Mouse (Mus musculus) CH12.LX (cell line): ENCODE measurements around the gene Tnik. TPM values are rescaled to one million over a fixed set of nuclear protein-coding genes. Genes with fewer than 3 reads are reported as not detected.

ENCODE experiments used
- DNase-seq: peaks from one replicate; pipeline ENCODE4 v3.0.0-alpha.2; 2013; ENCODE audit errors: extremely low read depth
- H3K27ac ChIP-seq: 2 replicates; pipeline ENCODE4 v1.5.1; 2012; ENCODE audit warnings: low read depth, mild to moderate bottlenecking, control low read depth, moderate library complexity; ENCODE audit not compliant: insufficient read depth
- H3K27me3 ChIP-seq: replicated peaks from 2 replicates; pipeline ENCODE3; 2012; ENCODE audit warnings: inconsistent platforms
- H3K36me3 ChIP-seq, 2 experiments: replicated peaks in 1 of 2; 2 replicates each; pipeline versions ENCODE3 to v1.6.1; 2012; ENCODE audit warnings: inconsistent platforms in 1 of 2, low read length in 1 of 2, mild to moderate bottlenecking in 1 of 2, mixed read lengths in 1 of 2, moderate library complexity in 1 of 2; ENCODE audit not compliant: control insufficient read depth in 1 of 2, insufficient read depth in 1 of 2
- H3K4me1 ChIP-seq, 2 experiments: 2 replicates each; pipeline ENCODE4 v1.6.1; 2012; ENCODE audit warnings: inconsistent platforms in 1 of 2, moderate library complexity in 1 of 2; ENCODE audit not compliant: insufficient read depth in 2 of 2, control insufficient read depth in 1 of 2
- H3K4me2 ChIP-seq: 2 replicates; pipeline ENCODE4 v1.6.1; 2012; ENCODE audit warnings: low read depth, mild to moderate bottlenecking, control low read depth; ENCODE audit not compliant: poor library complexity, insufficient read depth, severe bottlenecking
- H3K4me3 ChIP-seq, 3 experiments: fragments of 150-350 bp in 1 of 3; sonication (generic) in 1 of 3; replicated peaks in 1 of 3; 2 replicates each; pipeline versions ENCODE3 to v1.5.1; 2011 to 2012; ENCODE audit warnings: low read depth in 2 of 3, low read length in 2 of 3, mild to moderate bottlenecking in 2 of 3, moderate library complexity in 2 of 3, control low read depth in 1 of 3, improper control_type of control experiment in 1 of 3, inconsistent platforms in 1 of 3, mixed read lengths in 1 of 3; ENCODE audit not compliant: poor library complexity in 1 of 3
- H3K79me2 ChIP-seq: replicated peaks from 2 replicates; pipeline ENCODE4 v1.6.1; 2012; ENCODE audit warnings: mild to moderate bottlenecking, moderate library complexity; ENCODE audit not compliant: control insufficient read depth, poor library complexity, insufficient read depth, severe bottlenecking; ENCODE audit errors: extremely low read depth
- H3K9ac ChIP-seq: 2 replicates; pipeline ENCODE4 v1.6.1; 2012; ENCODE audit warnings: low read depth, mild to moderate bottlenecking, control low read depth, moderate library complexity; ENCODE audit not compliant: insufficient read depth
- H3K9me3 ChIP-seq: replicated peaks from 2 replicates; pipeline ENCODE3; 2012; ENCODE audit warnings: low read length, inconsistent platforms, mixed read lengths
- BHLHE40 ChIP-seq: IDR thresholded peaks from 2 replicates; pipeline ENCODE4 v1.6.1; 2011; ENCODE audit warnings: mild to moderate bottlenecking, low read depth, low read length, improper control_type of control experiment
- CHD1 ChIP-seq: IDR thresholded peaks from 2 replicates; pipeline ENCODE4 v1.6.1; 2012; ENCODE audit warnings: low read depth, low read length, improper control_type of control experiment, inconsistent platforms
- CHD2 ChIP-seq: IDR thresholded peaks from 2 replicates; pipeline ENCODE4 v1.6.1; 2011; ENCODE audit warnings: low read length, improper control_type of control experiment
- CTCF ChIP-seq, 2 experiments: IDR thresholded peaks in 1 of 2; conservative IDR thresholded peaks in 1 of 2; 2 replicates each; pipeline ENCODE4 v1.5.1; 2011 to 2012; ENCODE audit warnings: low read depth in 2 of 2, low read length in 2 of 2, improper control_type of control experiment in 1 of 2, inconsistent platforms in 1 of 2, mild to moderate bottlenecking in 1 of 2, moderate library complexity in 1 of 2
- ELF1 ChIP-seq: IDR thresholded peaks from 2 replicates; pipeline ENCODE4 v1.6.1; 2014; ENCODE audit warnings: low read depth, mild to moderate bottlenecking, inconsistent platforms, low read length, improper control_type of control experiment
- EP300 ChIP-seq: IDR thresholded peaks from 2 replicates; pipeline ENCODE4 v1.6.1; 2011; ENCODE audit warnings: low read length, improper control_type of control experiment
- ETS1 ChIP-seq: conservative IDR thresholded peaks from 2 replicates; pipeline ENCODE4 v1.6.1; 2012; ENCODE audit warnings: low read depth, mild to moderate bottlenecking, inconsistent platforms, low read length, improper control_type of control experiment, moderate library complexity
- HCFC1 ChIP-seq: IDR thresholded peaks from 2 replicates; pipeline ENCODE4 v1.6.1; 2012; ENCODE audit warnings: low read depth, mild to moderate bottlenecking, inconsistent platforms, low read length, improper control_type of control experiment
- JUN ChIP-seq: IDR thresholded peaks from 2 replicates; pipeline ENCODE4 v1.6.1; 2011; ENCODE audit warnings: low read depth, mild to moderate bottlenecking, low read length, improper control_type of control experiment, moderate library complexity; ENCODE audit not compliant: insufficient read depth
- JUND ChIP-seq: conservative IDR thresholded peaks from 2 replicates; pipeline ENCODE4 v1.6.1; 2011; ENCODE audit warnings: low read depth, low read length, improper control_type of control experiment
- MEF2A ChIP-seq: IDR thresholded peaks from 2 replicates; pipeline ENCODE4 v1.6.1; 2014; ENCODE audit warnings: low read depth, mild to moderate bottlenecking, inconsistent platforms, low read length, improper control_type of control experiment, borderline replicate concordance
- POLR2A ChIP-seq: IDR thresholded peaks from 2 replicates; pipeline ENCODE4 v1.6.1; 2011; ENCODE audit warnings: low read depth, mild to moderate bottlenecking, improper control_type of control experiment, low read length
- POLR2AphosphoS2 ChIP-seq: IDR thresholded peaks from 2 replicates; pipeline ENCODE4 v1.6.1; 2011; ENCODE audit warnings: low read depth, low read length, improper control_type of control experiment
- SMC3 ChIP-seq: IDR thresholded peaks from 2 replicates; pipeline ENCODE4 v1.6.1; 2011; ENCODE audit warnings: low read depth, low read length, improper control_type of control experiment
- TBP ChIP-seq: conservative IDR thresholded peaks from 2 replicates; pipeline ENCODE4 v1.6.1; 2011; ENCODE audit warnings: low read depth, low read length, improper control_type of control experiment
- ZMIZ1 ChIP-seq: IDR thresholded peaks from 2 replicates; pipeline ENCODE4 v1.6.1; 2012; ENCODE audit warnings: low read depth, mild to moderate bottlenecking, inconsistent platforms, low read length, improper control_type of control experiment
- ZNF384 ChIP-seq: IDR thresholded peaks from 2 replicates; pipeline ENCODE4 v1.6.1; 2012; ENCODE audit warnings: low read depth, low read length, improper control_type of control experiment, inconsistent platforms
- dilution Hi-C: fragments of 300-500 bp; cut with MboI; formaldehyde crosslinking; loops from 2 replicates; pipeline ENCODE4 v1.14.3; 2020; ENCODE audit warnings: low sequenced_read_pairs; ENCODE audit not compliant: extremely low pct_unique_long_range_greater_than_20kb, extremely low pct_ligation_motif_present
- in situ Hi-C: fragments of 300-500 bp; cut with MboI; formaldehyde crosslinking; loops from 3 replicates; pipeline ENCODE4 v1.14.3; 2019; ENCODE audit warnings: low sequenced_read_pairs, low pct_ligation_motif_present, low pct_unique_long_range_greater_than_20kb, mixed read lengths
- polyA plus RNA-seq: library from polyadenylated mRNA; unstranded; fragments of >175 nt; gene quantifications from 2 replicates; pipeline ENCODE4 v1.2.1, GENCODE M21; 2012; ENCODE audit warnings: low read depth; ENCODE audit not compliant: insufficient read length
- total RNA-seq, 2 experiments: library from RNA; depleted of rRNA; stranded (reverse); fragments of 300-350 nt in 1 of 2; fragments of >200 nt in 1 of 2; gene quantifications; 2 replicates each; pipeline ENCODE4 v1.2.3; 2012 to 2014

The Tnik gene
- total and polyA plus RNA-seq, 3 experiments: 0.08 TPM; not detected in 2

- H3K36me3 ChIP-seq: no peaks in the 10 kb centered on the region
- no peaks in the 10 kb centered on the region for H3K79me2 ChIP-seq
- DNase-seq: no peak
- H3K27me3 ChIP-seq: no peaks in the 10 kb centered on the region
- H3K4me3 ChIP-seq: no peak overlapping the region
- in situ Hi-C loops (no loop called here), dilution Hi-C loops (no loop called here)
- H3K27ac ChIP-seq: no peak overlapping the region
- TF ChIP-seq TBP (no peak), JUN (no peak), ZNF384 (no peak), CTCF (conservative IDR thresholded peaks at IDR 0.05 in 1 of 2, IDR thresholded peaks at IDR 0.05 in 1 of 2; ENCODE audit: low read depth in 2 of 2, low read length in 2 of 2) (no peak), POLR2A (no peak), ELF1 (no peak), HCFC1 (no peak), SMC3 (no peak), MEF2A (no peak), CHD2 (no peak), POLR2AphosphoS2 (no peak), JUND (no peak), ETS1 (no peak), ZMIZ1 (no peak), EP300 (no peak)
- peaks cover 74% of the 10 kb centered on the region for H3K9me3 ChIP-seq
- H3K4me1 ChIP-seq: no peaks in the 10 kb centered on the region
- H3K9ac ChIP-seq: no peak overlapping the region
- H3K4me2 ChIP-seq: no peak overlapping the region
Measured at GRCm38 (mm10) chr3:28558328-28558871, 295.4 kb downstream of the Tnik start.

- H3K36me3 ChIP-seq: no peaks in the 10 kb centered on the region
Measured at GRCm38 (mm10) chr3:28561408-28561807, 298.4 kb downstream of the Tnik start.

More at GRCm38 (mm10) chr3:28561408-28561807, 298.4 kb downstream of the Tnik start:
- no peaks in the 10 kb centered on the region for H3K79me2 ChIP-seq
- peaks cover 78% of the 10 kb centered on the region for H3K9me3 ChIP-seq
- no peak overlapping the region for H3K9ac ChIP-seq
- no peaks in the 10 kb centered on the region for H3K27me3 ChIP-seq
- no peak overlapping the region for H3K4me3 ChIP-seq
- H3K4me1 ChIP-seq: no peaks in the 10 kb centered on the region
- no peak for DNase-seq
- H3K27ac ChIP-seq: no peak overlapping the region
- dilution Hi-C loops: no loop called here
- H3K4me2 ChIP-seq: no peak overlapping the region
- TF ChIP-seq BHLHE40: no peak
- TF ChIP-seq CHD1: no peak
- in situ Hi-C loops: no loop called here
